Mouse (Mus musculus) liver, adult 2 months (tissue): ENCODE measurements around the gene Ctnnd1. TPM values are rescaled to one million over a fixed set of nuclear protein-coding genes. Genes with fewer than 3 reads are reported as not detected.

Source experiments
- DNase-seq: peaks from one replicate; pipeline ENCODE4 v3.0.0-alpha.2; 2011; ENCODE audit warnings: low read depth, low spot score; ENCODE audit errors: extremely low read depth
- H3K27ac ChIP-seq: fragments of 200-500 bp; replicated peaks from 2 replicates; pipeline ENCODE4 v1.5.1; 2012; ENCODE audit warnings: low read depth, mild to moderate bottlenecking, control low read depth, inconsistent platforms, low read length; ENCODE audit not compliant: insufficient read depth
- H3K27me3 ChIP-seq: fragments of 200-500 bp; 2 replicates; pipeline ENCODE4 v1.6.1; 2012; ENCODE audit warnings: mild to moderate bottlenecking, moderate library complexity, low read length, inconsistent platforms; ENCODE audit not compliant: control insufficient read depth, insufficient read depth
- H3K36me3 ChIP-seq: fragments of 200-500 bp; 2 replicates; pipeline ENCODE4 v1.6.1; 2012; ENCODE audit warnings: low read length, inconsistent platforms; ENCODE audit not compliant: control insufficient read depth, insufficient read depth
- H3K4me1 ChIP-seq: fragments of 200-500 bp; 2 replicates; pipeline ENCODE4 v1.6.1; 2011; ENCODE audit warnings: low read length; ENCODE audit not compliant: control insufficient read depth, insufficient read depth
- H3K4me3 ChIP-seq: fragments of 200-500 bp; 2 replicates; pipeline ENCODE4 v1.5.1; 2011; ENCODE audit warnings: low read depth, mild to moderate bottlenecking, control low read depth, low read length, moderate library complexity; ENCODE audit not compliant: insufficient read depth
- H3K79me2 ChIP-seq: fragments of 200-500 bp; 2 replicates; pipeline ENCODE4 v1.6.1; 2012; ENCODE audit warnings: inconsistent platforms, mild to moderate bottlenecking, low read length, moderate library complexity; ENCODE audit not compliant: control insufficient read depth, insufficient read depth
- H3K9ac ChIP-seq: fragments of 200-500 bp; 2 replicates; pipeline ENCODE4 v1.6.1; 2012; ENCODE audit warnings: low read depth, mild to moderate bottlenecking, control low read depth, inconsistent platforms, low read length
- CTCF ChIP-seq: fragments of 200-500 bp; IDR thresholded peaks from 2 replicates; pipeline ENCODE4 v1.5.1; 2011; ENCODE audit warnings: low read depth, low read length, control low read depth
- POLR2A ChIP-seq: fragments of 200-500 bp; IDR thresholded peaks from 2 replicates; pipeline ENCODE4 v1.6.1; 2011; ENCODE audit warnings: low read length, control low read depth; ENCODE audit not compliant: insufficient read depth; ENCODE audit errors: extremely low read depth
- WGBS: fragments of 180-500 bp; shearing (Covaris S2); methylation state at CpG from one replicate; pipeline ENCODE4 v1.1.7; 2018; 5-methylcytosine and 5-hydroxymethylcytosine counted together
- polyA plus RNA-seq: library from polyadenylated mRNA; depleted of rRNA; stranded (reverse); fragments of >200 nt; gene quantifications from 2 replicates; pipeline ENCODE4 v1.2.3, GENCODE M21; 2012
- total RNA-seq: library from RNA; depleted of rRNA; stranded (reverse); fragments of >200 nt; gene quantifications from 2 replicates; pipeline ENCODE4 v1.2.3, GENCODE M21; 2014

Gene Ctnnd1
- total and polyA plus RNA-seq, 2 experiments: 31.4 to 47.4 TPM

DNA sequence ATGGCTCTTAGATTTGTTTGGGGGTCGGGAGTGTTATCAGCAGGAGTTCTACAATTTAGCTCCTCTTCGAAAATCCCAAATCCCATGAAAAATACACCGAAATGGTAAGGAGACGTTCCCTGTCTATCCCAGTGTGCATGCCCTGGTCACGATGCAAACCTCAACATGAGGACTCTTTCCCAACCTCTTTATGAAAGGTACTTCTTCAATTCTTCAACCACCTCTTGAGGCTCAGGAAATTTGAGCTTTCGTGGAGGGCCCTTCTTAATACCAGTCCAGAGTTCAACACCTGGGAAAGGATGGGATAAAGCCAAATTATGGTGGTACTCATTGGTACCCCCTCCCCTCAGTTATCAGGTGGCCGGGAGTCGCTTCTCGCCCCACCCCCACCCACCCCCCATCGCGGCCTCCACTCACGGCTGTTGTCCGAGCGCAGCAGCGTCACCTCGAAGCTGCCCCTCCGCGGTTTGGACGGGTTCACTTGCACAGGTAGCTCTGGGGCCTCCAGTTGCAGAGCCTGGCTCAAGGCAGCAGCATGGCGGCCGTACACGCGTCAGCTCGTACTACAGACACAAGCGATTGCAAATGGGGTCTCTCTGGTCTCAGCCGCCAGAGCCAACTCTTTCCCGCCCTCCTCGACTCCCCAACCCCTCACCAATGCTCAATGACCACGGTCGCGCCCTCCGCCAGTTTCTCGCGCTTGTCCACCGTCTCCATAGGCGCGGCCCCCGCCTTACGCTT, 19.4 kb upstream of the Ctnnd1 start:
- no peak for TF ChIP-seq POLR2A
- no peak for TF ChIP-seq CTCF
- H3K27ac ChIP-seq: no peak overlapping the region
- DNase-seq: no peak

DNA sequence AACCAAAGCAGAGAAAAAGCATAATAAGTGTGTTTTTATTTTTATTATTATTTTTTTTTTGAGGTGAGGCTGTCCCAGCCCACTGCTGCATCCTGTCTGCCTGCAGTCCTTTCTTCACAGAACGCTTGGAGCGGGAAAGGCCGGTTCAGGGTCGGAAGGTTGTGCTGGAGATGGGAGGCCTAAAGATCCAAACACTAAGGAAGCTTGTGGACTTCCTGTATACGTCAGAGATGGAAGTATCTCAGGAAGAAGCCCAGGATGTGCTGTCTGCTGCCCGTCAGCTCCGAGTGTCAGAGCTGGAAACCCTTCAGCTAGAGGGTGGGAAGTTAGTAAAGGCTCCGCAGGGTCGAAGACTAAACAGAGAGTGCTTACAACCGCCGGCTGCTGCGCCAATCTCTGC, 15.5 kb upstream of the Ctnnd1 start:
- H3K27ac ChIP-seq: peak overlapping the region; percentile 46
- 73% methylated on average over 12 of the region's 12 CpGs for whole genome bisulfite sequencing
- H3K4me1 ChIP-seq: peaks cover 7% of the 10 kb centered on the region; the same call in 1 of the 2 replicates
- H3K4me3 ChIP-seq: no peak overlapping the region
- no peak overlapping the region for H3K9ac ChIP-seq
- H3K27me3 ChIP-seq: no peaks in the 10 kb centered on the region
- TF ChIP-seq POLR2A: no peak
- no peak for TF ChIP-seq CTCF
- no peaks in the 10 kb centered on the region for H3K79me2 ChIP-seq
- DNase-seq: no peak
- H3K36me3 ChIP-seq: no peaks in the 10 kb centered on the region

More for the DNA sequence above, 19.4 kb upstream of the Ctnnd1 start:
- H3K79me2 ChIP-seq: no peaks in the 10 kb centered on the region
- H3K4me3 ChIP-seq: peak overlapping the region; percentile 97
- peak overlapping the region; percentile 85 for H3K9ac ChIP-seq
- no peaks in the 10 kb centered on the region for H3K27me3 ChIP-seq
- H3K4me1 ChIP-seq: peaks cover 7% of the 10 kb centered on the region; the same call in 1 of the 2 replicates
- WGBS: 5% methylated on average over 39 of the region's 39 CpGs
- H3K36me3 ChIP-seq: peaks cover 19% of the 10 kb centered on the region

GRCm38 (mm10) chr2:84662866-84663265, 12.3 kb upstream of the Ctnnd1 start:
- peak; percentile 67 for DNase-seq
- TF ChIP-seq POLR2A (no peak), CTCF (peak; percentile 47)

GRCm38 (mm10) chr2:84660253-84660652, 9.7 kb upstream of the Ctnnd1 start:
- Histone ChIP-seq H3K79me2 (peaks cover 3% of the 10 kb centered on the region; the same call in 1 of the 2 replicates), H3K27me3 (no peaks in the 10 kb centered on the region), H3K4me3 (peak overlapping the region; percentile 41), H3K4me1 (peaks cover 3% of the 10 kb centered on the region; the same call in 1 of the 2 replicates), H3K9ac (peak overlapping the region; percentile 79), H3K36me3 (no peaks in the 10 kb centered on the region), H3K27ac (peak overlapping the region; percentile 88)
- TF ChIP-seq POLR2A: 0 out of 2 replicates have a peak, but pooled peaks have one; percentile 6
- TF ChIP-seq CTCF: peak; percentile 51
- DNase-seq: peak; percentile 98
- WGBS: 14% methylated on average over 3 of the region's 3 CpGs

More at GRCm38 (mm10) chr2:84662866-84663265, 12.3 kb upstream of the Ctnnd1 start:
- peaks cover 5% of the 10 kb centered on the region; the same call in 1 of the 2 replicates for H3K4me1 ChIP-seq
- H3K36me3 ChIP-seq: no peaks in the 10 kb centered on the region
- H3K9ac ChIP-seq: no peak overlapping the region
- no peak overlapping the region for H3K27ac ChIP-seq
- no peak overlapping the region for H3K4me3 ChIP-seq
- H3K79me2 ChIP-seq: peaks cover 3% of the 10 kb centered on the region; the same call in 1 of the 2 replicates
- WGBS: 38% methylated on average over 2 of the region's 2 CpGs
- no peaks in the 10 kb centered on the region for H3K27me3 ChIP-seq

GRCm38 (mm10) chr2:84658806-84659205, 8.2 kb upstream of the Ctnnd1 start, which contains the start of gene Btbd18:
Gene Btbd18 (plus strand): TSS chr2:84659079.
- DNase-seq: no peak
- Histone ChIP-seq H3K36me3 (no peaks in the 10 kb centered on the region), H3K79me2 (peaks cover 3% of the 10 kb centered on the region; the same call in 1 of the 2 replicates), H3K4me3 (peak within 1 kb of the TSS; percentile 41; the same call in 1 of the 2 replicates), H3K27me3 (no peaks in the 10 kb centered on the region), H3K27ac (peak within 1 kb of the TSS; percentile 88), H3K9ac (no peak within 1 kb of the TSS), H3K4me1 (peaks cover 3% of the 10 kb centered on the region; the same call in 1 of the 2 replicates)
- TF ChIP-seq CTCF (no peak), POLR2A (no peak)
- 96% methylated on average over 32 of the region's 32 CpGs for WGBS
